Mouse (Mus musculus) CH12.LX (cell line): ENCODE results near the gene Mark4. TPM values are rescaled to one million over a fixed set of nuclear protein-coding genes. Genes with fewer than 3 reads are reported as not detected.

ENCODE experiments used
- DNase-seq: peaks from one replicate; pipeline ENCODE4 v3.0.0-alpha.2; 2013; ENCODE audit errors: extremely low read depth
- H3K27ac ChIP-seq: 2 replicates; pipeline ENCODE4 v1.5.1; 2012; ENCODE audit warnings: low read depth, mild to moderate bottlenecking, control low read depth, moderate library complexity; ENCODE audit not compliant: insufficient read depth
- H3K27me3 ChIP-seq: replicated peaks from 2 replicates; pipeline ENCODE3; 2012; ENCODE audit warnings: inconsistent platforms
- H3K36me3 ChIP-seq, 2 experiments: replicated peaks in 1 of 2; 2 replicates each; pipeline versions ENCODE3 to v1.6.1; 2012; ENCODE audit warnings: inconsistent platforms in 1 of 2, low read length in 1 of 2, mild to moderate bottlenecking in 1 of 2, mixed read lengths in 1 of 2, moderate library complexity in 1 of 2; ENCODE audit not compliant: control insufficient read depth in 1 of 2, insufficient read depth in 1 of 2
- H3K4me1 ChIP-seq, 2 experiments: 2 replicates each; pipeline ENCODE4 v1.6.1; 2012; ENCODE audit warnings: inconsistent platforms in 1 of 2, moderate library complexity in 1 of 2; ENCODE audit not compliant: insufficient read depth in 2 of 2, control insufficient read depth in 1 of 2
- H3K4me2 ChIP-seq: 2 replicates; pipeline ENCODE4 v1.6.1; 2012; ENCODE audit warnings: low read depth, mild to moderate bottlenecking, control low read depth; ENCODE audit not compliant: poor library complexity, insufficient read depth, severe bottlenecking
- H3K4me3 ChIP-seq, 3 experiments: fragments of 150-350 bp in 1 of 3; sonication (generic) in 1 of 3; replicated peaks in 1 of 3; 2 replicates each; pipeline versions ENCODE3 to v1.5.1; 2011 to 2012; ENCODE audit warnings: low read depth in 2 of 3, low read length in 2 of 3, mild to moderate bottlenecking in 2 of 3, moderate library complexity in 2 of 3, control low read depth in 1 of 3, improper control_type of control experiment in 1 of 3, inconsistent platforms in 1 of 3, mixed read lengths in 1 of 3; ENCODE audit not compliant: poor library complexity in 1 of 3
- H3K79me2 ChIP-seq: replicated peaks from 2 replicates; pipeline ENCODE4 v1.6.1; 2012; ENCODE audit warnings: mild to moderate bottlenecking, moderate library complexity; ENCODE audit not compliant: control insufficient read depth, poor library complexity, insufficient read depth, severe bottlenecking; ENCODE audit errors: extremely low read depth
- H3K9ac ChIP-seq: 2 replicates; pipeline ENCODE4 v1.6.1; 2012; ENCODE audit warnings: low read depth, mild to moderate bottlenecking, control low read depth, moderate library complexity; ENCODE audit not compliant: insufficient read depth
- H3K9me3 ChIP-seq: replicated peaks from 2 replicates; pipeline ENCODE3; 2012; ENCODE audit warnings: low read length, inconsistent platforms, mixed read lengths
- BHLHE40 ChIP-seq: IDR thresholded peaks from 2 replicates; pipeline ENCODE4 v1.6.1; 2011; ENCODE audit warnings: mild to moderate bottlenecking, low read depth, low read length, improper control_type of control experiment
- E2F4 ChIP-seq: IDR thresholded peaks from 2 replicates; pipeline ENCODE4 v1.6.1; 2011; ENCODE audit warnings: low read depth, low read length, improper control_type of control experiment; ENCODE audit not compliant: insufficient replicate concordance
- EP300 ChIP-seq: IDR thresholded peaks from 2 replicates; pipeline ENCODE4 v1.6.1; 2011; ENCODE audit warnings: low read length, improper control_type of control experiment
- HCFC1 ChIP-seq: IDR thresholded peaks from 2 replicates; pipeline ENCODE4 v1.6.1; 2012; ENCODE audit warnings: low read depth, mild to moderate bottlenecking, inconsistent platforms, low read length, improper control_type of control experiment
- IRF4 ChIP-seq: IDR thresholded peaks from 2 replicates; pipeline ENCODE4 v1.6.1; 2014; ENCODE audit warnings: low read depth, mild to moderate bottlenecking, inconsistent platforms, low read length, improper control_type of control experiment
- MAZ ChIP-seq: IDR thresholded peaks from 2 replicates; pipeline ENCODE4 v1.6.1; 2012; ENCODE audit warnings: low read depth, mild to moderate bottlenecking, inconsistent platforms, low read length, improper control_type of control experiment, moderate library complexity
- MEF2A ChIP-seq: IDR thresholded peaks from 2 replicates; pipeline ENCODE4 v1.6.1; 2014; ENCODE audit warnings: low read depth, mild to moderate bottlenecking, inconsistent platforms, low read length, improper control_type of control experiment, borderline replicate concordance
- NELFE ChIP-seq: IDR thresholded peaks from 2 replicates; pipeline ENCODE4 v1.6.1; 2011; ENCODE audit warnings: low read depth, low read length, improper control_type of control experiment
- NRF1 ChIP-seq: IDR thresholded peaks from 2 replicates; pipeline ENCODE4 v1.6.1; 2014; ENCODE audit warnings: low read depth, mild to moderate bottlenecking, inconsistent platforms, low read length, improper control_type of control experiment, moderate library complexity
- POLR2A ChIP-seq: IDR thresholded peaks from 2 replicates; pipeline ENCODE4 v1.6.1; 2011; ENCODE audit warnings: low read depth, mild to moderate bottlenecking, improper control_type of control experiment, low read length
- RAD21 ChIP-seq: IDR thresholded peaks from 2 replicates; pipeline ENCODE4 v1.6.1; 2011; ENCODE audit warnings: low read depth, mild to moderate bottlenecking, low read length, improper control_type of control experiment, moderate library complexity
- SIN3A ChIP-seq: IDR thresholded peaks from 2 replicates; pipeline ENCODE4 v1.6.1; 2012; ENCODE audit warnings: low read length, improper control_type of control experiment, inconsistent platforms
- TCF12 ChIP-seq: IDR thresholded peaks from 2 replicates; pipeline ENCODE4 v1.6.1; 2014; ENCODE audit warnings: low read depth, mild to moderate bottlenecking, inconsistent platforms, low read length, improper control_type of control experiment
- UBTF ChIP-seq: IDR thresholded peaks from 2 replicates; pipeline ENCODE4 v1.6.1; 2012; ENCODE audit warnings: low read depth, mild to moderate bottlenecking, inconsistent platforms, low read length, improper control_type of control experiment, moderate library complexity
- ZKSCAN1 ChIP-seq: IDR thresholded peaks from 2 replicates; pipeline ENCODE4 v1.6.1; 2012; ENCODE audit warnings: low read depth, inconsistent platforms, low read length, improper control_type of control experiment, borderline replicate concordance
- ZMIZ1 ChIP-seq: IDR thresholded peaks from 2 replicates; pipeline ENCODE4 v1.6.1; 2012; ENCODE audit warnings: low read depth, mild to moderate bottlenecking, inconsistent platforms, low read length, improper control_type of control experiment
- ZNF384 ChIP-seq: IDR thresholded peaks from 2 replicates; pipeline ENCODE4 v1.6.1; 2012; ENCODE audit warnings: low read depth, low read length, improper control_type of control experiment, inconsistent platforms
- dilution Hi-C: fragments of 300-500 bp; cut with MboI; formaldehyde crosslinking; loops from 2 replicates; pipeline ENCODE4 v1.14.3; 2020; ENCODE audit warnings: low sequenced_read_pairs; ENCODE audit not compliant: extremely low pct_unique_long_range_greater_than_20kb, extremely low pct_ligation_motif_present
- in situ Hi-C: fragments of 300-500 bp; cut with MboI; formaldehyde crosslinking; loops from 3 replicates; pipeline ENCODE4 v1.14.3; 2019; ENCODE audit warnings: low sequenced_read_pairs, low pct_ligation_motif_present, low pct_unique_long_range_greater_than_20kb, mixed read lengths
- polyA plus RNA-seq: library from polyadenylated mRNA; unstranded; fragments of >175 nt; gene quantifications from 2 replicates; pipeline ENCODE4 v1.2.1, GENCODE M21; 2012; ENCODE audit warnings: low read depth; ENCODE audit not compliant: insufficient read length
- total RNA-seq, 2 experiments: library from RNA; depleted of rRNA; stranded (reverse); fragments of 300-350 nt in 1 of 2; fragments of >200 nt in 1 of 2; gene quantifications; 2 replicates each; pipeline ENCODE4 v1.2.3; 2012 to 2014

The Mark4 gene
- total and polyA plus RNA-seq, 3 experiments, result 1.7 to 11.9 (median 7.3) TPM

GRCm38 (mm10) chr7:19388699-19389413 lies 69.8 kb downstream of the Mark4 start:
- Histone ChIP-seq H3K9me3 (no peaks in the 10 kb centered on the region), H3K4me1 (no peaks in the 10 kb centered on the region), H3K27ac (no peak overlapping the region), H3K36me3 (peaks cover 92 to 98% of the 10 kb centered on the region in 2 experiments), H3K79me2 (peaks cover 4% of the 10 kb centered on the region; the same call in 1 of the 2 replicates), H3K27me3 (no peaks in the 10 kb centered on the region), H3K4me2 (no peak overlapping the region), H3K9ac (no peak overlapping the region), H3K4me3 (no peak overlapping the region)
- in situ Hi-C loops, result no loop called here
- TF ChIP-seq MEF2A (no peak), UBTF (no peak), NELFE (no peak), IRF4 (no peak), EP300 (no peak), SIN3A (no peak), RAD21 (no peak), BHLHE40 (no peak), TCF12 (no peak)
- dilution Hi-C loops, result no loop called here
- no peak for DNase-seq

- TF ChIP-seq SIN3A (no peak), NRF1 (no peak), UBTF (no peak), HCFC1 (no peak), MEF2A (no peak), BHLHE40 (no peak), POLR2A (no peak), RAD21 (no peak), ZMIZ1 (no peak), IRF4 (no peak), TCF12 (no peak), E2F4 (no peak), MAZ (no peak), ZKSCAN1 (no peak), ZNF384 (no peak)
- in situ Hi-C loops, result no loop called here
Observed at GRCm38 (mm10) chr7:19383708-19384107, 74.9 kb downstream of the Mark4 start.

More at GRCm38 (mm10) chr7:19383708-19384107, 74.9 kb downstream of the Mark4 start:
- Histone ChIP-seq H3K9me3 (no peaks in the 10 kb centered on the region), H3K36me3 (peaks cover 48 to 54% of the 10 kb centered on the region in 2 experiments), H3K9ac (no peak overlapping the region), H3K79me2 (peaks cover 24% of the 10 kb centered on the region), H3K4me2 (no peak overlapping the region), H3K27ac (no peak overlapping the region), H3K27me3 (no peaks in the 10 kb centered on the region), H3K4me1 (peaks cover 3 to 9% of the 10 kb centered on the region in 2 experiments; a peak in 3 of 4 replicates), H3K4me3 (no peak overlapping the region)
- dilution Hi-C loops, result no loop called here
- DNase-seq, result no peak
